Comparison of ENCODE assay signal across 8 mouse cellular contexts in the genomic region with DNA sequence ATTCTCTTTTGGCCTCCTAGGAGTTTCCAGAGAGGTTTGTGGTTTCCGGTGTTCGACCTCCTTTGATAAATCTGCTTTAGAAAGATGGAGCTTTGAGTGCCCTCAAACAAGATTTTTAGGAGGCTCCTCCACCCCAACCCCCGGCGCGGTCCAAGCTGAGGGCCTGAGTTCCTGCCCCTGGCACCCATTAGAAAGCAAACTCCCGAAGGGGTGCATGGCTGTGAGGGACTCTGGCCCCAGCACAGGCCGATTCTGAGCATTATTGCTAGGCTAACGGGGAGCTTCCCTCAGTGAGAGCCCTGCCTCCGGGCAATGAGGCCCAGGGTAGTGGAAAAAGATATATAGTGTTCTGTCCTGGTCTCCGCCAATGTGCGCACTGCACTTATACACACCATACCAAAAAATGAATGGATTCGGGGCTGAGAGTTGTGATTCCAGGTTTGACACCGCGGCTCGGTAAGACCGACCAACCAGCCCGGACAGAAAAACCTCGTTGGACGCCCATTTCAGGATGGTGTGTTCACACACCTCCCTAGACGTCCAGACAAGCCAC. TPM values are rescaled to one million over a fixed set of nuclear protein-coding genes. Genes with fewer than 3 reads are reported as not detected.
DNase-seq lines count a peak whose midpoint lies in the region; ATAC-seq and TF ChIP-seq lines count a peak whose summit lies in the region.

No protein-coding gene starts in this region.

- H3K4me2 ChIP-seq in stomach, embryonic 15.5 days, result peak overlapping the region; percentile 88

- no peak for TF ChIP-seq POLR2A in spleen, adult 2 months (IDR thresholded peaks at IDR 0.05; ENCODE audit: low read depth, low read length)

- peak overlapping the region; percentile 90 for H3K27ac ChIP-seq in gastrocnemius, adult 2 months
- no peak overlapping the region for H3K27ac ChIP-seq in spleen, adult 2 months (ENCODE audit: insufficient read depth, low read length)
- peak overlapping the region; percentile 96 for H3K27ac ChIP-seq in limb, embryonic 10.5 days
- no peak overlapping the region for H3K27ac ChIP-seq in stomach, embryonic 15.5 days

- 74% methylated on average over 20 of the region's 20 CpGs for WGBS in spleen, adult 2 months
- WGBS in limb, embryonic 10.5 days, result 86% methylated on average over 20 of the region's 20 CpGs
- WGBS in stomach, embryonic 15.5 days, result 79% methylated on average over 20 of the region's 20 CpGs

- no peak for TF ChIP-seq CTCF in gastrocnemius, adult 2 months (IDR thresholded peaks at IDR 0.05)
- TF ChIP-seq CTCF in spleen, adult 2 months (IDR thresholded peaks at IDR 0.05; ENCODE audit: extremely low read depth, insufficient read depth, insufficient read length, insufficient replicate concordance), result no peak

- H3K4me3 ChIP-seq in gastrocnemius, adult 2 months, result peak overlapping the region; percentile 75
- H3K4me3 ChIP-seq in spleen, adult 2 months (ENCODE audit: extremely low read depth, insufficient read depth, insufficient read length), result peak overlapping the region; percentile 57; the same call in 1 of the 2 replicates
- H3K4me3 ChIP-seq in limb, embryonic 10.5 days, result peak overlapping the region; percentile 68
- peak overlapping the region; percentile 50 for H3K4me3 ChIP-seq in stomach, embryonic 15.5 days (replicated peaks)

- ATAC-seq in stomach, embryonic 15.5 days (ENCODE audit: insufficient read depth, low FRiP score, low read depth), result no peak

- H3K9ac ChIP-seq in stomach, embryonic 15.5 days, result no peak overlapping the region

- intact Hi-C loops in gastrocnemius, adult 2 months (cut with DNase I), result loop anchor here (5.0 kb wide), 1 partner anchor 32 kb away; the partner anchor contains the start of gene Lca5l

- H3K27me3 ChIP-seq in spleen, adult 2 months (ENCODE audit: control insufficient read depth, insufficient read depth, low read length), result peaks cover 6% of the 10 kb centered on the region
- H3K27me3 ChIP-seq in limb, embryonic 10.5 days (ENCODE audit: low read depth, poor library complexity, severe bottlenecking), result no peaks in the 10 kb centered on the region
- no peaks in the 10 kb centered on the region for H3K27me3 ChIP-seq in stomach, embryonic 15.5 days (replicated peaks)

- peaks cover 5% of the 10 kb centered on the region; the same call in 1 of the 2 replicates for H3K4me1 ChIP-seq in spleen, adult 2 months (ENCODE audit: control insufficient read depth, insufficient read depth, insufficient read length)
- H3K4me1 ChIP-seq in limb, embryonic 10.5 days, result peaks cover 18% of the 10 kb centered on the region
- H3K4me1 ChIP-seq in stomach, embryonic 15.5 days, result 0 out of 2 replicates have a peak, but pooled peaks cover 5% of the 10 kb centered on the region

- no peaks in the 10 kb centered on the region for H3K36me3 ChIP-seq in spleen, adult 2 months (ENCODE audit: control insufficient read depth, insufficient read depth, low read length)
- peaks cover 21% of the 10 kb centered on the region for H3K36me3 ChIP-seq in limb, embryonic 10.5 days
- no peaks in the 10 kb centered on the region for H3K36me3 ChIP-seq in stomach, embryonic 15.5 days

- DNase-seq in gastrocnemius, adult 2 months, result no peak
- DNase-seq in gastrocnemius, adult 8-10 months (ENCODE audit: low spot score in 2 of 2), result no peak
- no peak for DNase-seq in spleen, adult 2 months (ENCODE audit: low read depth in 1 of 2, low spot score in 2 of 2)
- no peak for DNase-seq in spleen, adult 18-20 months
- no peak for DNase-seq in limb, embryonic 10.5 days (ENCODE audit: low spot score)
- DNase-seq in spleen, postnatal 4 days (ENCODE audit: low spot score in 2 of 2), result no peak
- DNase-seq in adrenal gland, postnatal 4 days (ENCODE audit: low spot score in 2 of 2), result no peak

- H3K9me3 ChIP-seq in limb, embryonic 10.5 days (replicated peaks), result no peaks in the 10 kb centered on the region
- no peaks in the 10 kb centered on the region for H3K9me3 ChIP-seq in stomach, embryonic 15.5 days

RNA-seq across cellular contexts. Expression of gene Wrb, which starts 14.7 kb away (rescaled TPM):
- total RNA-seq in gastrocnemius, adult 2 months (2021), result 10 to 100 TPM in 1 of 2 experiments, 1 to 10 TPM in 1; 9.7 to 12.3 TPM
- total RNA-seq in gastrocnemius, adult 8-10 months (2022), result 10 to 100 TPM; 12.0 to 14.4 (median 13.0) TPM
- polyA plus RNA-seq in spleen, adult 2 months (2012; rRNA removed), result 28.4 and 38.1 TPM in 2 replicates
- 78.2 and 79.6 TPM in 2 replicates for polyA plus RNA-seq in limb, embryonic 10.5 days (2016; fragmentation: Nextera tagmentation; extraction: Ambion mirVana)
- polyA plus RNA-seq in stomach, embryonic 15.5 days (2015; fragmentation: Nextera tagmentation; extraction: Ambion mirVana), result 60.0 and 65.5 TPM in 2 replicates
- 10 to 100 TPM; 31.5 to 31.9 TPM for total RNA-seq in adrenal gland, postnatal 4 days (2021)

RNA-seq across cellular contexts. Expression of gene Lca5l, which starts 32.2 kb away (rescaled TPM):
- under 1 TPM; 0.50 to 0.51 TPM for total RNA-seq in gastrocnemius, adult 2 months (2021)
- under 1 TPM; 0.32 to 0.54 (median 0.41) TPM for total RNA-seq in gastrocnemius, adult 8-10 months (2022)
- 0.09 and 0.14 TPM in 2 replicates for polyA plus RNA-seq in spleen, adult 2 months (2012; rRNA removed)
- 0.70 and 0.73 TPM in 2 replicates for polyA plus RNA-seq in limb, embryonic 10.5 days (2016; fragmentation: Nextera tagmentation; extraction: Ambion mirVana)
- polyA plus RNA-seq in stomach, embryonic 15.5 days (2015; fragmentation: Nextera tagmentation; extraction: Ambion mirVana), result 1.4 and 1.5 TPM in 2 replicates
- total RNA-seq in adrenal gland, postnatal 4 days (2021), result 1 to 10 TPM; 3.2 to 4.4 TPM

RNA-seq across cellular contexts. Expression of gene Hmgn1, which starts 32.3 kb away (rescaled TPM):
- total RNA-seq in gastrocnemius, adult 2 months (2021), result 10 to 100 TPM; 19.9 to 38.1 TPM
- 10 to 100 TPM; 19.1 to 31.3 (median 25.5) TPM for total RNA-seq in gastrocnemius, adult 8-10 months (2022)
- 19.0 and 19.9 TPM in 2 replicates for polyA plus RNA-seq in spleen, adult 2 months (2012; rRNA removed)
- polyA plus RNA-seq in limb, embryonic 10.5 days (2016; fragmentation: Nextera tagmentation; extraction: Ambion mirVana), result 979 and 1,015 TPM in 2 replicates
- 476 and 575 TPM in 2 replicates for polyA plus RNA-seq in stomach, embryonic 15.5 days (2015; fragmentation: Nextera tagmentation; extraction: Ambion mirVana)
- 100 to 1,000 TPM; 270 to 285 TPM for total RNA-seq in adrenal gland, postnatal 4 days (2021)

RNA-seq across cellular contexts. Expression of gene Sh3bgr, which starts 40.4 kb away (rescaled TPM):
- total RNA-seq in gastrocnemius, adult 2 months (2021), result 100 to 1,000 TPM; 843 to 991 TPM
- 1,000 to 10,000 TPM in 3 of 4 experiments, 100 to 1,000 TPM in 1; 903 to 1,283 (median 1,111) TPM for total RNA-seq in gastrocnemius, adult 8-10 months (2022)
- 1.2 and 1.9 TPM in 2 replicates for polyA plus RNA-seq in spleen, adult 2 months (2012; rRNA removed)
- 1.1 and 1.3 TPM in 2 replicates for polyA plus RNA-seq in limb, embryonic 10.5 days (2016; fragmentation: Nextera tagmentation; extraction: Ambion mirVana)
- polyA plus RNA-seq in stomach, embryonic 15.5 days (2015; fragmentation: Nextera tagmentation; extraction: Ambion mirVana), result 29.2 and 35.6 TPM in 2 replicates
- total RNA-seq in adrenal gland, postnatal 4 days (2021), result 10 to 100 TPM in 1 of 2 experiments, 1 to 10 TPM in 1; 9.0 to 23.2 TPM

Comparison
In these comparisons a context has a peak if more than half of its experiments do, and no peak if none do; other contexts are left out.
1. H3K27ac ChIP-seq: peak in gastrocnemius, adult 2 months (single experiment) and limb, embryonic 10.5 days (single experiment); none in spleen, adult 2 months (single experiment) and stomach, embryonic 15.5 days (single experiment).
2. RNA of gene Hmgn1, which starts 32.3 kb away (total RNA-seq): 270 to 285 TPM in adrenal gland, postnatal 4 days; 19.9 to 38.1 TPM in gastrocnemius, adult 2 months and 19.1 to 31.3 TPM in gastrocnemius, adult 8-10 months; every median in the first group is over 4 times any median in the second.
3. Peak in every context shown above with its lines, with median percentiles within 50 percentile points of each other: H3K4me3 ChIP-seq.